Mouse (Mus musculus) intestine, embryonic 15.5 days (tissue): ENCODE data around the gene Wdcp. TPM values are rescaled to one million over a fixed set of nuclear protein-coding genes. Genes with fewer than 3 reads are reported as not detected.
A peak's percentile ranks its signal among the peaks of the same experiment; 100 is the strongest.

ENCODE experiments used
- ATAC-seq: fragments of 200-750 bp; cut with Nextera tagmentation; 2 replicates; pipeline ENCODE4 v1.8.0; 2017; ENCODE audit warnings: moderate TSS enrichment, moderate library complexity
- H3K27ac ChIP-seq: fragments of 300-500 bp; sonication (generic); 2 replicates; pipeline ENCODE4 v1.5.1; 2015; ENCODE audit warnings: mild to moderate bottlenecking, inconsistent platforms
- H3K27me3 ChIP-seq: fragments of 300-500 bp; sonication (generic); replicated peaks from 2 replicates; pipeline ENCODE4 v1.6.1; 2015; ENCODE audit warnings: inconsistent platforms
- H3K36me3 ChIP-seq: fragments of 300-500 bp; sonication (generic); 2 replicates; pipeline ENCODE4 v1.6.1; 2015; ENCODE audit warnings: inconsistent platforms
- H3K4me1 ChIP-seq: fragments of 300-500 bp; sonication (generic); replicated peaks from 2 replicates; pipeline ENCODE4 v1.6.1; 2015; ENCODE audit warnings: inconsistent platforms
- H3K4me2 ChIP-seq: fragments of 300-500 bp; sonication (generic); replicated peaks from 2 replicates; pipeline ENCODE4 v1.6.1; 2015; ENCODE audit warnings: mild to moderate bottlenecking, inconsistent platforms
- H3K4me3 ChIP-seq: fragments of 300-500 bp; sonication (generic); replicated peaks from 2 replicates; pipeline ENCODE4 v1.5.1; 2015; ENCODE audit warnings: inconsistent platforms
- H3K9ac ChIP-seq: fragments of 300-500 bp; sonication (generic); 2 replicates; pipeline ENCODE4 v1.6.1; 2015; ENCODE audit warnings: inconsistent platforms
- H3K9me3 ChIP-seq: fragments of 300-500 bp; sonication (generic); 2 replicates; pipeline ENCODE4 v1.6.1; 2016; ENCODE audit warnings: inconsistent platforms
- WGBS: fragments of 180-500 bp; shearing (Covaris S2); methylation state at CpG from one replicate; pipeline ENCODE4 v1.1.7; 2015; 5-methylcytosine and 5-hydroxymethylcytosine counted together
- polyA plus RNA-seq: library from polyadenylated mRNA; unstranded; fragments of >200 nt; fragmentation: Nextera tagmentation; extraction: Ambion mirVana; gene quantifications from 2 replicates; pipeline ENCODE4 v1.2.1, GENCODE M21; 2015

Wdcp gene
- polyA plus RNA-seq, 1 experiment from 2014 or later: 15.7 TPM

- Histone ChIP-seq H3K4me1 (peaks cover 18% of the 10 kb centered on the region; the same call in 1 of the 2 replicates), H3K36me3 (no peaks in the 10 kb centered on the region), H3K4me3 (peak within 1 kb of the TSS; percentile 81), H3K27ac (no peak within 1 kb of the TSS), H3K9ac (peak within 1 kb of the TSS; percentile 68), H3K9me3 (no peaks in the 10 kb centered on the region), H3K4me2 (peak within 1 kb of the TSS; percentile 99), H3K27me3 (no peaks in the 10 kb centered on the region)
- under 1% methylated on average over 37 of the region's 37 CpGs for WGBS
- ATAC-seq: peak; percentile 62
Observed at GRCm38 (mm10) chr12:4841392-4841887, 1.7 kb upstream of the Wdcp start, which contains the start of gene Fkbp1b. Fkbp1b (minus strand) TSS chr12:4841591.

GRCm38 (mm10) chr12:4842456-4842855 is 647 bp upstream of the Wdcp start:
- no peak for ATAC-seq
- H3K27ac ChIP-seq: no peak overlapping the region
- 85% methylated on average over 8 of the region's 8 CpGs for WGBS
- no peak overlapping the region for H3K4me3 ChIP-seq
- H3K4me1 ChIP-seq: peaks cover 18% of the 10 kb centered on the region; the same call in 1 of the 2 replicates
- no peak overlapping the region for H3K4me2 ChIP-seq
- H3K27me3 ChIP-seq: no peaks in the 10 kb centered on the region
- H3K36me3 ChIP-seq: no peaks in the 10 kb centered on the region
- no peak overlapping the region for H3K9ac ChIP-seq
- H3K9me3 ChIP-seq: no peaks in the 10 kb centered on the region

- peak overlapping the region; percentile 51; the same call in 1 of the 2 replicates for H3K9ac ChIP-seq
Observed at GRCm38 (mm10) chr12:4843741-4844140, 638 bp downstream of the Wdcp start.

GRCm38 (mm10) chr12:4856160-4856559 is 13.1 kb downstream of the Wdcp start:
- peaks cover 6% of the 10 kb centered on the region; the same call in 1 of the 2 replicates for H3K36me3 ChIP-seq
- H3K4me2 ChIP-seq: no peak overlapping the region
- H3K4me1 ChIP-seq: no peaks in the 10 kb centered on the region
- H3K27me3 ChIP-seq: no peaks in the 10 kb centered on the region
- ATAC-seq: no peak
- no peaks in the 10 kb centered on the region for H3K9me3 ChIP-seq
- WGBS: 95% methylated on average over 5 of the region's 5 CpGs
- no peak overlapping the region for H3K9ac ChIP-seq
- no peak overlapping the region for H3K27ac ChIP-seq
- no peak overlapping the region for H3K4me3 ChIP-seq

More at GRCm38 (mm10) chr12:4843741-4844140, 638 bp downstream of the Wdcp start:
- Histone ChIP-seq H3K36me3 (no peaks in the 10 kb centered on the region), H3K27ac (no peak overlapping the region), H3K27me3 (no peaks in the 10 kb centered on the region), H3K9me3 (no peaks in the 10 kb centered on the region), H3K4me3 (peak overlapping the region; percentile 60), H3K4me1 (peaks cover 18% of the 10 kb centered on the region; the same call in 1 of the 2 replicates), H3K4me2 (peak overlapping the region; percentile 69)
- peak; percentile 63 for ATAC-seq
- WGBS: 2% methylated on average over 12 of the region's 12 CpGs

- no peak overlapping the region for H3K9ac ChIP-seq
- no peak overlapping the region for H3K4me3 ChIP-seq
- ATAC-seq: no peak
- no peaks in the 10 kb centered on the region for H3K9me3 ChIP-seq
- peaks cover 6% of the 10 kb centered on the region; the same call in 1 of the 2 replicates for H3K36me3 ChIP-seq
- 95% methylated on average over 2 of the region's 2 CpGs for WGBS
- H3K4me1 ChIP-seq: no peaks in the 10 kb centered on the region
- no peaks in the 10 kb centered on the region for H3K27me3 ChIP-seq
- H3K4me2 ChIP-seq: no peak overlapping the region
- no peak overlapping the region for H3K27ac ChIP-seq
Observed at GRCm38 (mm10) chr12:4856834-4857233, 13.7 kb downstream of the Wdcp start.

GRCm38 (mm10) chr12:4859241-4859914 is 16.3 kb downstream of the Wdcp start:
- Histone ChIP-seq H3K27me3 (no peaks in the 10 kb centered on the region), H3K4me1 (peaks cover 7% of the 10 kb centered on the region; the same call in 1 of the 2 replicates), H3K27ac (no peak overlapping the region), H3K4me2 (no peak overlapping the region), H3K9me3 (no peaks in the 10 kb centered on the region), H3K36me3 (peaks cover 6% of the 10 kb centered on the region; the same call in 1 of the 2 replicates), H3K9ac (no peak overlapping the region), H3K4me3 (no peak overlapping the region)
- no peak for ATAC-seq
- WGBS: 50% methylated on average over 11 of the region's 11 CpGs

GRCm38 (mm10) chr12:4862672-4863071 is 19.6 kb downstream of the Wdcp start:
- Histone ChIP-seq H3K4me1 (peaks cover 7% of the 10 kb centered on the region; the same call in 1 of the 2 replicates), H3K9me3 (no peaks in the 10 kb centered on the region), H3K9ac (no peak overlapping the region), H3K4me2 (no peak overlapping the region), H3K27me3 (no peaks in the 10 kb centered on the region), H3K27ac (no peak overlapping the region), H3K4me3 (no peak overlapping the region), H3K36me3 (no peaks in the 10 kb centered on the region)
- ATAC-seq: no peak
- 92% methylated on average over 4 of the region's 4 CpGs for WGBS

- Histone ChIP-seq H3K36me3 (no peaks in the 10 kb centered on the region), H3K27ac (peak overlapping the region; percentile 22; the same call in 1 of the 2 replicates), H3K4me2 (no peak overlapping the region), H3K9me3 (no peaks in the 10 kb centered on the region), H3K9ac (no peak overlapping the region), H3K4me1 (peaks cover 7% of the 10 kb centered on the region; the same call in 1 of the 2 replicates), H3K4me3 (no peak overlapping the region), H3K27me3 (no peaks in the 10 kb centered on the region)
- ATAC-seq: peak; percentile 34; the same call in 1 of the 2 replicates
- WGBS: 56% methylated on average over 4 of the region's 4 CpGs
Observed at GRCm38 (mm10) chr12:4863654-4864337, 20.7 kb downstream of the Wdcp start.

GRCm38 (mm10) chr12:4864338-4864690 is 21.2 kb downstream of the Wdcp start:
- 62% methylated on average over 4 of the region's 4 CpGs for WGBS
- Histone ChIP-seq H3K36me3 (no peaks in the 10 kb centered on the region), H3K4me2 (no peak overlapping the region), H3K27me3 (no peaks in the 10 kb centered on the region), H3K4me1 (peaks cover 7% of the 10 kb centered on the region; the same call in 1 of the 2 replicates), H3K9ac (no peak overlapping the region), H3K4me3 (no peak overlapping the region), H3K27ac (0 out of 2 replicates have a peak overlapping the region, but pooled peaks have one; percentile 22), H3K9me3 (no peaks in the 10 kb centered on the region)
- ATAC-seq: no peak

- H3K4me1 ChIP-seq: peaks cover 7% of the 10 kb centered on the region
- WGBS: 83% methylated on average over 8 of the region's 8 CpGs
- no peak for ATAC-seq
- H3K4me3 ChIP-seq: no peak overlapping the region
- no peaks in the 10 kb centered on the region for H3K36me3 ChIP-seq
- H3K4me2 ChIP-seq: no peak overlapping the region
- no peak overlapping the region for H3K9ac ChIP-seq
- H3K9me3 ChIP-seq: no peaks in the 10 kb centered on the region
- H3K27me3 ChIP-seq: no peaks in the 10 kb centered on the region
- H3K27ac ChIP-seq: no peak overlapping the region
Observed at GRCm38 (mm10) chr12:4868924-4869323, 25.8 kb downstream of the Wdcp start.

- no peaks in the 10 kb centered on the region for H3K27me3 ChIP-seq
- H3K27ac ChIP-seq: no peak overlapping the region
- no peaks in the 10 kb centered on the region for H3K9me3 ChIP-seq
- H3K9ac ChIP-seq: no peak overlapping the region
- H3K4me2 ChIP-seq: no peak overlapping the region
- H3K36me3 ChIP-seq: no peaks in the 10 kb centered on the region
- ATAC-seq: no peak
- WGBS: 92% methylated on average over 5 of the region's 5 CpGs
- no peak overlapping the region for H3K4me3 ChIP-seq
- H3K4me1 ChIP-seq: peaks cover 13% of the 10 kb centered on the region
Observed at GRCm38 (mm10) chr12:4871260-4871659, 28.2 kb downstream of the Wdcp start.

- Histone ChIP-seq H3K4me1 (peaks cover 13% of the 10 kb centered on the region), H3K27me3 (no peaks in the 10 kb centered on the region), H3K4me3 (no peak overlapping the region), H3K9me3 (no peaks in the 10 kb centered on the region), H3K27ac (no peak overlapping the region), H3K36me3 (no peaks in the 10 kb centered on the region), H3K9ac (no peak overlapping the region), H3K4me2 (no peak overlapping the region)
- no peak for ATAC-seq
- 58% methylated on average over 4 of the region's 4 CpGs for WGBS
Observed at GRCm38 (mm10) chr12:4872273-4872672, 29.2 kb downstream of the Wdcp start.
